Mouse (Mus musculus) CH12.LX (cell line): ENCODE data around the gene Kmt5c. TPM values are rescaled to one million over a fixed set of nuclear protein-coding genes. Genes with fewer than 3 reads are reported as not detected.

Experiments
- DNase-seq: peaks from one replicate; pipeline ENCODE4 v3.0.0-alpha.2; 2013; ENCODE audit errors: extremely low read depth
- H3K27ac ChIP-seq: 2 replicates; pipeline ENCODE4 v1.5.1; 2012; ENCODE audit warnings: low read depth, mild to moderate bottlenecking, control low read depth, moderate library complexity; ENCODE audit not compliant: insufficient read depth
- H3K27me3 ChIP-seq: replicated peaks from 2 replicates; pipeline ENCODE3; 2012; ENCODE audit warnings: inconsistent platforms
- H3K36me3 ChIP-seq, 2 experiments: replicated peaks in 1 of 2; 2 replicates each; pipeline versions ENCODE3 to v1.6.1; 2012; ENCODE audit warnings: inconsistent platforms in 1 of 2, low read length in 1 of 2, mild to moderate bottlenecking in 1 of 2, mixed read lengths in 1 of 2, moderate library complexity in 1 of 2; ENCODE audit not compliant: control insufficient read depth in 1 of 2, insufficient read depth in 1 of 2
- H3K4me1 ChIP-seq, 2 experiments: 2 replicates each; pipeline ENCODE4 v1.6.1; 2012; ENCODE audit warnings: inconsistent platforms in 1 of 2, moderate library complexity in 1 of 2; ENCODE audit not compliant: insufficient read depth in 2 of 2, control insufficient read depth in 1 of 2
- H3K4me2 ChIP-seq: 2 replicates; pipeline ENCODE4 v1.6.1; 2012; ENCODE audit warnings: low read depth, mild to moderate bottlenecking, control low read depth; ENCODE audit not compliant: poor library complexity, insufficient read depth, severe bottlenecking
- H3K4me3 ChIP-seq, 3 experiments: fragments of 150-350 bp in 1 of 3; sonication (generic) in 1 of 3; replicated peaks in 1 of 3; 2 replicates each; pipeline versions ENCODE3 to v1.5.1; 2011 to 2012; ENCODE audit warnings: low read depth in 2 of 3, low read length in 2 of 3, mild to moderate bottlenecking in 2 of 3, moderate library complexity in 2 of 3, control low read depth in 1 of 3, improper control_type of control experiment in 1 of 3, inconsistent platforms in 1 of 3, mixed read lengths in 1 of 3; ENCODE audit not compliant: poor library complexity in 1 of 3
- H3K79me2 ChIP-seq: replicated peaks from 2 replicates; pipeline ENCODE4 v1.6.1; 2012; ENCODE audit warnings: mild to moderate bottlenecking, moderate library complexity; ENCODE audit not compliant: control insufficient read depth, poor library complexity, insufficient read depth, severe bottlenecking; ENCODE audit errors: extremely low read depth
- H3K9ac ChIP-seq: 2 replicates; pipeline ENCODE4 v1.6.1; 2012; ENCODE audit warnings: low read depth, mild to moderate bottlenecking, control low read depth, moderate library complexity; ENCODE audit not compliant: insufficient read depth
- H3K9me3 ChIP-seq: replicated peaks from 2 replicates; pipeline ENCODE3; 2012; ENCODE audit warnings: low read length, inconsistent platforms, mixed read lengths
- BHLHE40 ChIP-seq: IDR thresholded peaks from 2 replicates; pipeline ENCODE4 v1.6.1; 2011; ENCODE audit warnings: mild to moderate bottlenecking, low read depth, low read length, improper control_type of control experiment
- CHD1 ChIP-seq: IDR thresholded peaks from 2 replicates; pipeline ENCODE4 v1.6.1; 2012; ENCODE audit warnings: low read depth, low read length, improper control_type of control experiment, inconsistent platforms
- CTCF ChIP-seq, 2 experiments: IDR thresholded peaks in 1 of 2; conservative IDR thresholded peaks in 1 of 2; 2 replicates each; pipeline ENCODE4 v1.5.1; 2011 to 2012; ENCODE audit warnings: low read depth in 2 of 2, low read length in 2 of 2, improper control_type of control experiment in 1 of 2, inconsistent platforms in 1 of 2, mild to moderate bottlenecking in 1 of 2, moderate library complexity in 1 of 2
- ELF1 ChIP-seq: IDR thresholded peaks from 2 replicates; pipeline ENCODE4 v1.6.1; 2014; ENCODE audit warnings: low read depth, mild to moderate bottlenecking, inconsistent platforms, low read length, improper control_type of control experiment
- ETS1 ChIP-seq: conservative IDR thresholded peaks from 2 replicates; pipeline ENCODE4 v1.6.1; 2012; ENCODE audit warnings: low read depth, mild to moderate bottlenecking, inconsistent platforms, low read length, improper control_type of control experiment, moderate library complexity
- GABPA ChIP-seq: IDR thresholded peaks from 2 replicates; pipeline ENCODE4 v1.6.1; 2012; ENCODE audit warnings: low read depth, low read length, improper control_type of control experiment, inconsistent platforms; ENCODE audit not compliant: insufficient replicate concordance
- IRF4 ChIP-seq: IDR thresholded peaks from 2 replicates; pipeline ENCODE4 v1.6.1; 2014; ENCODE audit warnings: low read depth, mild to moderate bottlenecking, inconsistent platforms, low read length, improper control_type of control experiment
- JUN ChIP-seq: IDR thresholded peaks from 2 replicates; pipeline ENCODE4 v1.6.1; 2011; ENCODE audit warnings: low read depth, mild to moderate bottlenecking, low read length, improper control_type of control experiment, moderate library complexity; ENCODE audit not compliant: insufficient read depth
- JUND ChIP-seq: conservative IDR thresholded peaks from 2 replicates; pipeline ENCODE4 v1.6.1; 2011; ENCODE audit warnings: low read depth, low read length, improper control_type of control experiment
- KAT2A ChIP-seq: IDR thresholded peaks from 2 replicates; pipeline ENCODE4 v1.6.1; 2012; ENCODE audit warnings: low read length, improper control_type of control experiment, inconsistent platforms; ENCODE audit not compliant: insufficient replicate concordance
- MAFK ChIP-seq: IDR thresholded peaks from 2 replicates; pipeline ENCODE4 v1.6.1; 2011; ENCODE audit warnings: low read length, improper control_type of control experiment; ENCODE audit not compliant: insufficient replicate concordance
- MAX ChIP-seq: IDR thresholded peaks from 2 replicates; pipeline ENCODE4 v1.6.1; 2011; ENCODE audit warnings: low read length, improper control_type of control experiment
- MEF2A ChIP-seq: IDR thresholded peaks from 2 replicates; pipeline ENCODE4 v1.6.1; 2014; ENCODE audit warnings: low read depth, mild to moderate bottlenecking, inconsistent platforms, low read length, improper control_type of control experiment, borderline replicate concordance
- MYC ChIP-seq: IDR thresholded peaks from 2 replicates; pipeline ENCODE4 v1.6.1; 2011; ENCODE audit warnings: low read depth, mild to moderate bottlenecking, improper control_type of control experiment, low read length
- NELFE ChIP-seq: IDR thresholded peaks from 2 replicates; pipeline ENCODE4 v1.6.1; 2011; ENCODE audit warnings: low read depth, low read length, improper control_type of control experiment
- NRF1 ChIP-seq: IDR thresholded peaks from 2 replicates; pipeline ENCODE4 v1.6.1; 2014; ENCODE audit warnings: low read depth, mild to moderate bottlenecking, inconsistent platforms, low read length, improper control_type of control experiment, moderate library complexity
- PAX5 ChIP-seq: IDR thresholded peaks from 2 replicates; pipeline ENCODE4 v1.6.1; 2012; ENCODE audit warnings: low read length, inconsistent platforms, mixed read lengths
- POLR2A ChIP-seq: IDR thresholded peaks from 2 replicates; pipeline ENCODE4 v1.6.1; 2011; ENCODE audit warnings: low read depth, mild to moderate bottlenecking, improper control_type of control experiment, low read length
- POLR2AphosphoS2 ChIP-seq: IDR thresholded peaks from 2 replicates; pipeline ENCODE4 v1.6.1; 2011; ENCODE audit warnings: low read depth, low read length, improper control_type of control experiment
- RCOR1 ChIP-seq: conservative IDR thresholded peaks from 2 replicates; pipeline ENCODE4 v1.6.1; 2012; ENCODE audit warnings: low read depth, mild to moderate bottlenecking, inconsistent platforms, low read length, improper control_type of control experiment
- SIN3A ChIP-seq: IDR thresholded peaks from 2 replicates; pipeline ENCODE4 v1.6.1; 2012; ENCODE audit warnings: low read length, improper control_type of control experiment, inconsistent platforms
- SMC3 ChIP-seq: IDR thresholded peaks from 2 replicates; pipeline ENCODE4 v1.6.1; 2011; ENCODE audit warnings: low read depth, low read length, improper control_type of control experiment
- TBP ChIP-seq: conservative IDR thresholded peaks from 2 replicates; pipeline ENCODE4 v1.6.1; 2011; ENCODE audit warnings: low read depth, low read length, improper control_type of control experiment
- USF1 ChIP-seq: IDR thresholded peaks from 2 replicates; pipeline ENCODE4 v1.6.1; 2014; ENCODE audit warnings: low read depth, mild to moderate bottlenecking, inconsistent platforms, low read length, improper control_type of control experiment
- ZC3H11A ChIP-seq: IDR thresholded peaks from 2 replicates; pipeline ENCODE4 v1.6.1; 2012; ENCODE audit warnings: low read depth, mild to moderate bottlenecking, inconsistent platforms, low read length, improper control_type of control experiment
- ZKSCAN1 ChIP-seq: IDR thresholded peaks from 2 replicates; pipeline ENCODE4 v1.6.1; 2012; ENCODE audit warnings: low read depth, inconsistent platforms, low read length, improper control_type of control experiment, borderline replicate concordance
- dilution Hi-C: fragments of 300-500 bp; cut with MboI; formaldehyde crosslinking; loops from 2 replicates; pipeline ENCODE4 v1.14.3; 2020; ENCODE audit warnings: low sequenced_read_pairs; ENCODE audit not compliant: extremely low pct_unique_long_range_greater_than_20kb, extremely low pct_ligation_motif_present
- in situ Hi-C: fragments of 300-500 bp; cut with MboI; formaldehyde crosslinking; loops from 3 replicates; pipeline ENCODE4 v1.14.3; 2019; ENCODE audit warnings: low sequenced_read_pairs, low pct_ligation_motif_present, low pct_unique_long_range_greater_than_20kb, mixed read lengths
- polyA plus RNA-seq: library from polyadenylated mRNA; unstranded; fragments of >175 nt; gene quantifications from 2 replicates; pipeline ENCODE4 v1.2.1, GENCODE M21; 2012; ENCODE audit warnings: low read depth; ENCODE audit not compliant: insufficient read length
- total RNA-seq, 2 experiments: library from RNA; depleted of rRNA; stranded (reverse); fragments of 300-350 nt in 1 of 2; fragments of >200 nt in 1 of 2; gene quantifications; 2 replicates each; pipeline ENCODE4 v1.2.3; 2012 to 2014

Kmt5c gene
- total and polyA plus RNA-seq, 3 experiments: 41.2 to 46.7 (median 41.3) TPM

GRCm38 (mm10) chr7:4746326-4746980 is 6.5 kb downstream of the Kmt5c start:
- Histone ChIP-seq H3K36me3 (peaks cover 34 to 86% of the 10 kb centered on the region in 2 experiments), H3K4me1 (peaks cover 3 to 15% of the 10 kb centered on the region in 2 experiments; a peak in 3 of 4 replicates), H3K9ac (no peak overlapping the region), H3K27ac (no peak overlapping the region), H3K27me3 (no peaks in the 10 kb centered on the region), H3K4me2 (no peak overlapping the region), H3K79me2 (no peaks in the 10 kb centered on the region), H3K9me3 (no peaks in the 10 kb centered on the region), H3K4me3 (no peak overlapping the region)
- in situ Hi-C loops: loop anchor here (5.0 kb wide), 1 partner anchor 36 kb away; the partner anchor contains the start of genes Il11 and Tmem190
- DNase-seq: no peak
- dilution Hi-C loops: no loop called here
- no peak for TF ChIP-seq ETS1
- TF ChIP-seq PAX5: no peak
- TF ChIP-seq NRF1: no peak
- TF ChIP-seq ELF1: no peak
- no peak for TF ChIP-seq MAX
- TF ChIP-seq TBP: no peak
- TF ChIP-seq MYC: no peak
- no peak for TF ChIP-seq BHLHE40
- no peak for TF ChIP-seq POLR2A
- TF ChIP-seq JUND: no peak
- TF ChIP-seq USF1: no peak
- no peak for TF ChIP-seq NELFE
- no peak for TF ChIP-seq SMC3
- no peak for TF ChIP-seq IRF4
- TF ChIP-seq RCOR1: no peak
- TF ChIP-seq ZC3H11A: no peak

GRCm38 (mm10) chr7:4747156-4747899 is 7.4 kb downstream of the Kmt5c start:
- DNase-seq: no peak
- H3K79me2 ChIP-seq: no peaks in the 10 kb centered on the region
- TF ChIP-seq JUND (no peak), MAFK (no peak), ZKSCAN1 (no peak), CHD1 (no peak), POLR2AphosphoS2 (no peak), GABPA (no peak), CTCF (conservative IDR thresholded peaks at IDR 0.05 in 1 of 2, IDR thresholded peaks at IDR 0.05 in 1 of 2; ENCODE audit: low read depth in 2 of 2, low read length in 2 of 2) (no peak), KAT2A (no peak), POLR2A (no peak), MEF2A (no peak), JUN (no peak), SIN3A (no peak)
- no peak overlapping the region for H3K27ac ChIP-seq
- no peaks in the 10 kb centered on the region for H3K27me3 ChIP-seq
- no peaks in the 10 kb centered on the region for H3K9me3 ChIP-seq
- in situ Hi-C loops (loop anchor here (5.0 kb wide), 1 partner anchor 35 kb away; the partner anchor contains the start of genes Il11 and Tmem190), dilution Hi-C loops (no loop called here)
- H3K4me3 ChIP-seq: no peak overlapping the region
- H3K9ac ChIP-seq: no peak overlapping the region
- H3K4me1 ChIP-seq: peaks cover 4 to 6% of the 10 kb centered on the region in 2 experiments; a peak in 3 of 4 replicates
- H3K36me3 ChIP-seq: peaks cover 30 to 84% of the 10 kb centered on the region in 2 experiments
- H3K4me2 ChIP-seq: no peak overlapping the region
